Mouse (Mus musculus) forebrain, embryonic 16.5 days (tissue): ENCODE data around the gene Unc93a. TPM values are rescaled to one million over a fixed set of nuclear protein-coding genes. Genes with fewer than 3 reads are reported as not detected.
A peak's percentile ranks its signal among the peaks of the same experiment; 100 is the strongest.
"Not testable (repeated sequence)": the region's sequence is repeated elsewhere in the genome, so short reads cannot be mapped to it uniquely, and the experiment has no call there.

ENCODE experiments used
- ATAC-seq: fragments of 200-750 bp; cut with Nextera tagmentation; 2 replicates; pipeline ENCODE4 v1.8.0; 2017; ENCODE audit warnings: mild to moderate bottlenecking, moderate library complexity
- H3K27ac ChIP-seq: fragments of 300-500 bp; sonication (generic); 2 replicates; pipeline ENCODE4 v1.5.1; 2014; ENCODE audit warnings: low read length, control low read depth
- H3K27me3 ChIP-seq: fragments of 300-500 bp; sonication (generic); replicated peaks from 2 replicates; pipeline ENCODE4 v1.6.1; 2014; ENCODE audit warnings: low read length; ENCODE audit not compliant: control insufficient read depth, insufficient read depth
- H3K36me3 ChIP-seq: fragments of 300-500 bp; sonication (generic); 2 replicates; pipeline ENCODE4 v1.6.1; 2014; ENCODE audit not compliant: control insufficient read depth, insufficient read depth
- H3K4me1 ChIP-seq: fragments of 300-500 bp; sonication (generic); replicated peaks from 2 replicates; pipeline ENCODE4 v1.6.1; 2014; ENCODE audit warnings: low read length; ENCODE audit not compliant: control insufficient read depth, insufficient read depth
- H3K4me2 ChIP-seq: fragments of 300-500 bp; sonication (generic); 2 replicates; pipeline ENCODE4 v1.6.1; 2014; ENCODE audit warnings: mild to moderate bottlenecking, low read length, control low read depth
- H3K4me3 ChIP-seq: fragments of 300-500 bp; sonication (generic); replicated peaks from 2 replicates; pipeline ENCODE4 v1.5.1; 2014; ENCODE audit warnings: mild to moderate bottlenecking, low read length, control low read depth
- H3K9ac ChIP-seq: fragments of 300-500 bp; sonication (generic); replicated peaks from 2 replicates; pipeline ENCODE4 v1.6.1; 2014; ENCODE audit warnings: low read depth, low read length, control low read depth
- H3K9me3 ChIP-seq: fragments of 300-500 bp; sonication (generic); 2 replicates; pipeline ENCODE4 v1.6.1; 2016; ENCODE audit warnings: low read length; ENCODE audit not compliant: control insufficient read depth
- WGBS: fragments of 180-500 bp; shearing (Covaris S2); extraction: QIAGEN DNeasy Blood & Tissue Kit; methylation state at CpG from one replicate; pipeline ENCODE4 v1.1.7; 2014; 5-methylcytosine and 5-hydroxymethylcytosine counted together
- polyA plus RNA-seq: library from polyadenylated mRNA; unstranded; fragments of >200 nt; fragmentation: Nextera tagmentation; extraction: Ambion mirVana; gene quantifications from 2 replicates; pipeline ENCODE4 v1.2.1, GENCODE M21; 2015

The Unc93a gene
- polyA plus RNA-seq, 1 experiment from 2014 or later = 0.09 TPM

DNA sequence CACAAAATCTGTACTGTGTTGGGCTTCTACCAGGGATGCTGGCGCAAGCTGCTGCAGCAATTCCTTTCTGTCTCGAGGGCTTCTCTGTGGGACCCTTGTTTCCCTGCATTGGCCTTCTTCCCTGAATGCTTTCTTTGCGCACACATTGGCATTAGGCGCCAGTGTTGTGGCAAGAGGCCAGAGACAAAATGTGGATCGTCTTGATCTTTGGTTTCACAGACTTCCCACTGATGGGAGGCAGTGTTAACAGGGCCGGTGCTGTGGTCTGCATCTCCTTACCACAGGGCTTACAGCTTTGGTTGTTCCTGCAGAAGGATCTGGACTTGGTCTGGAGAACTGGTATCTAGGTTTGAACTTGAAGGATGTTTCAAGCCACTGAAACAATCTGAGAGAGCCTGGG lies 3.7 kb upstream of the Unc93a start:
- 50% methylated on average over 1 of the region's 6 CpGs for WGBS
- ATAC-seq = not testable (repeated sequence)

DNA sequence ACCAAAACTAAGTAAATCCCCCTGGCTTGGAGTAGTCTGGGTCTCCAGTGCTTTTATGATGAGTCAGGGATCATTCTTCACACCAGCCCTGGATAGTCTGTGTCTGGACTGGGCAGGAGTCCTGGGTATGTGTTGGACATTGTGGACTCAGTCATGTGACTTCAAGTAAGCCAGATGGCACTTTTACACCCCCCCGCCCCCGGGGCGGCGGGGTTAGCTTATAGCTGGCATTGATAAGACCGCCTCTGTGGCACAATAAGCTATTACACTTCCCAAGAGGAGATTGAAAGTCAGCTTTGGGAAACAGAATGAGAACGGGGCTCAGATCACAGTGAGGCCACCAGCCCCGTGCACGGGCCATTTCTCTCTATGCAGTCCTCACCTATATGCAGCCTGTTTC lies 742 bp upstream of the Unc93a start:
- not testable (repeated sequence) for H3K4me2 ChIP-seq, H3K9ac ChIP-seq, H3K36me3 ChIP-seq, H3K27me3 ChIP-seq, H3K4me3 ChIP-seq, H3K4me1 ChIP-seq, H3K27ac ChIP-seq, H3K9me3 ChIP-seq, ATAC-seq
- WGBS = 84% methylated on average over 8 of the region's 8 CpGs

More for the DNA sequence above, 3.7 kb upstream of the Unc93a start:
- not testable (repeated sequence) for H3K9ac ChIP-seq, H3K4me2 ChIP-seq, H3K9me3 ChIP-seq, H3K27ac ChIP-seq, H3K4me1 ChIP-seq, H3K27me3 ChIP-seq, H3K36me3 ChIP-seq, H3K4me3 ChIP-seq

DNA sequence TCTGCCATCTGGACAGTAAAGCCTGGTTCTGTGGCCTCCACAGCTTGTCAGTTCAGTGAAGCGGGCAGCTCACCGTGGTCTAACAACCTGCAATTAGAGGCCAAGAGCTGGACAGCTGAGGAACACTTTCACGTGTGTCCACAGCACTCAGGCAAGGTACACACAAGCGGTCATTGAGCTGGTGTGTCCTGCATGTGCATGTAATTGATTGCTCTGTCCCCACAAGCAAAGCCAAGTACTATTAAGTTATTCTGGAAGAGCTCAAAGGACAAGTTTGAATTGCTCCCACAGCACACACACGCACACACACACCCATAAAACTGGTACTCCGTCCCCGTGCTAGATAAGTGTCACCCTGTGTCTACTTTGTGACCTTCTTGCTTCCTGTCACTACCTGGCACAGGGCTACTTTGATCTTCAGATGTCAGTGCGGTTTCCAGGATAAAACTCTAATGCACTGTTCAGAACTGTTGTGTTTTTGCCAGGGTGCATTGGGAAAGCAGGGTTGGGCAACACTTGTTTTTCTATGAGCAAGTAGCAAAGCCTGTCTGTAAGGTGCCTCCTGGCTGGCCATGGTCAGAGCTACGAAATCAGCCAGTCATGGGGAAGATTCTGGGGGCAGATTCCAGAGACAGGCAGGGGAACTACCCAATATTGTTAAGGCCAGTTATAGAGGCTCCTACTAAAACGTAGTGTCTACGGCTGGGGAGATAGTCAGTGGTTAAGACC lies 1.7 kb downstream of the Unc93a start:
- not testable (repeated sequence) for H3K36me3 ChIP-seq, H3K9ac ChIP-seq, ATAC-seq

DNA sequence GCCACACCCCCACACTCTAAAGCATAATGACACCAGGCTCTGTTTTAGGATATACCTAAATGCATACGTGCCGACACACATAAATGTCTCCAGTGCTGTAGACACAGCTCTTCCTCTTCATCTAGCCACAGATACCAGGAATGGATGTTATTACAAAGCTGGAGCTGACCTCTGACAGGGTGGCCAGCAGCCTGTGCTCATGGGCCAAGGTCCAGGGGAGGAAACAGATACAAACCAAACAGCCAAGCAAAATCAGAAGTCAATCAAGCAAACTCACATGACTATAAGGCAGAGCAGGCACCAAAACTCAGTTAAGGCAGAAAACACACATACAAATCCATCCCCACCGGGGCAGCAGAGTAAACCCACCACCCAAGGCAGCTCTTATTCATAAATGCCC lies 2.3 kb downstream of the Unc93a start:
- not testable (repeated sequence) for H3K9me3 ChIP-seq, ATAC-seq, H3K4me3 ChIP-seq, H3K4me2 ChIP-seq, H3K27ac ChIP-seq, H3K4me1 ChIP-seq, H3K9ac ChIP-seq, H3K36me3 ChIP-seq, H3K27me3 ChIP-seq
- WGBS = no CpG with 5 or more reads among the region's 3 CpGs

More for the DNA sequence above, 1.7 kb downstream of the Unc93a start:
- H3K27ac ChIP-seq, H3K4me1 ChIP-seq, H3K4me3 ChIP-seq, H3K4me2 ChIP-seq, H3K27me3 ChIP-seq, H3K9me3 ChIP-seq: not testable (repeated sequence)
- WGBS = 89% methylated on average over 9 of the region's 11 CpGs

DNA sequence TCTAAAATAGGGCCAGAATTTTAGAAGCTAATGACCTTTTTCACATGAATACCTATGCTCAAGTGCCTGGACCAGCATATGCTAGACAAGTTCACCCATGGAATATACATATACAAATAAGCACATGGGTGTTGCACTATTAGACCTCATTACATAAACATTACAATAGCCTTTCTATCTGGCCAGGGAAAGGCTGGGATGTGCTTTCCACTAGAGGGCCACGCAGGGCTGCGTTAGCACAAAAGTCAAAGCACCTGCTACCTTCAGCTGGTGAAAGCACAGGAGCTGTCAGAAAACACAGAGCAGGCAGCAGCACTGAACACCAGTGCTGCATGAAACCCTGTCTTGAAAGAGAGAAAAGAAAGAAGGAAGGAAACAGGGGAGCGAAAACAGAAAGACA lies 7.4 kb downstream of the Unc93a start:
- H3K4me3 ChIP-seq, H3K9me3 ChIP-seq, ATAC-seq, H3K27me3 ChIP-seq, H3K4me1 ChIP-seq, H3K27ac ChIP-seq, H3K36me3 ChIP-seq, H3K4me2 ChIP-seq, H3K9ac ChIP-seq: not testable (repeated sequence)
- 27% methylated on average over 2 of the region's 3 CpGs for WGBS

DNA sequence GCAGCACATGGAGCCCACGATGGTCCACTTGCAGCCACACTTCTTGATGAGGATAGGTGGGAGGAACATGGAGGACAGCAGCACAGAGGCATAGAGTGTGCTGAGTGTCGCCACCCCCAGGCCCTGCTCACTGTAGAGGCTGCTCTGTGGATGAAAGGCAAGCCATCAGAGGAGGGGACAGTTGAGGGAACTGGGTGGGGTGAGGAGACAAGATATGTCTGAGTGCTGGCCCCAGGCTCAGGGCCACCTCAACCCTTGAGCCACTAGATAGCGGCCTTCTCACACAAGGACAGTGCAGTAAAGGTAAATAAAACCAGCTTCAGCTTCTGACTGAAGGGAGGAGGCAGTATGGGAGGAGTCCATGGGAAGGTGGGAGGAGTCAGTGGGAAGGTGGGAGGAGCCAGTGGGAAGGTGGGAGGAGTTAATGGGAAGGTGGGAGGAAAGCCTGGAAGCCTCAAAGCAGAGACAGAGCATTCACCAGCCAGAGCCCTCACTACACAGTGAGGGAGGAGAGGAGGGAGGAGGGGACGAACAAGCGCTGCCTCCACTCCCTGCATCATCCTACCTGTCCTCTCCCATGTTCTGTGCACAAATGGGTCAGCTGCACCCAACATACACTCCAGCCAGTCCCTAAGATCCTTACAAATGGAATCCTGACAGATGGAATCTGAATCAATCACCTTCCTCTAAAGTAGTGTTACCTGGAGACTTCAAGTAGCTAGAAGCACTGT lies 8.1 kb downstream of the Unc93a start:
- H3K4me1 ChIP-seq, H3K4me2 ChIP-seq, H3K36me3 ChIP-seq, H3K27ac ChIP-seq, H3K9me3 ChIP-seq, H3K9ac ChIP-seq, H3K27me3 ChIP-seq, H3K4me3 ChIP-seq: not testable (repeated sequence)
- WGBS = 100% methylated on average over 2 of the region's 5 CpGs
- 0 out of 2 replicates have a peak, but pooled peaks have one; percentile 33 for ATAC-seq

DNA sequence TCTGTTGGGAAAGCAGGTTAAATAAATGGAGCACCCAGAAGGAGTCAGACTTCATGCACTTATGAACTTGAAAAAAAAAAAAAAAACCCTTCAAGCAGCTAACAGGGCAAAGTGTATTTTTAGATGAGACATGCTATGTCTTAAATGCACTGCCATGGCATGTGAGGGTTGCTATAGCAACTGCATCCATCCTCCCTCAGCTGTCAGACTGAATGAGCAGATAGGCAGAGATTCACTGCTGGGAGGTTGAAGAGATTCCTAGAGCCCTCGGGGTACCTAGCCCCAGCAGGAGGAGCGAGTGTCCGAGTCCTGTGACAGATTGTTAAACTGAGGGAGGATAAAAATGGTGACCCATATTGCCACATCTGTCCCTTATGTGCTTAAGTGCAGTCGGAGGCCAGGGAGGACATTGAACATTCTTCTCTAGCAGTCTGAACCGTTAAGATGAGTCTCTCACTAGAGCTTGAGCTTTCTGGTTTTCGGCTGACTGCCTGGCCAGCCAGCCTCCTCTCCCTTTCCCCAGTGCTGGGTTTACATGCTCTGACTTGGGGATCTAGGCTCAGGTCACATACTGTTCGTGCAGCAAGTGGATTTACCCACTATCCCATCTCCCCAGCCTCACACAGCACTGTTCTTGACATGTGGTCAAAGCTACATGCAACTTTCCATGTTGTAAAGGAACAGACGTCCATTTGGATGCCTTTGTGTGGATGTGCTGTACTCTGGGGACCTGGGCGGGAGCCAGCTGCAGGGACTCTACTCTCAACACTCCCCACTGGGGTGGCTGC lies 18.9 kb downstream of the Unc93a start:
- H3K4me2 ChIP-seq, H3K9me3 ChIP-seq, H3K9ac ChIP-seq, H3K36me3 ChIP-seq, H3K4me3 ChIP-seq, H3K27ac ChIP-seq, H3K27me3 ChIP-seq, H3K4me1 ChIP-seq: not testable (repeated sequence)
- WGBS = 51% methylated on average over 3 of the region's 9 CpGs
- ATAC-seq = peak; percentile 90

DNA sequence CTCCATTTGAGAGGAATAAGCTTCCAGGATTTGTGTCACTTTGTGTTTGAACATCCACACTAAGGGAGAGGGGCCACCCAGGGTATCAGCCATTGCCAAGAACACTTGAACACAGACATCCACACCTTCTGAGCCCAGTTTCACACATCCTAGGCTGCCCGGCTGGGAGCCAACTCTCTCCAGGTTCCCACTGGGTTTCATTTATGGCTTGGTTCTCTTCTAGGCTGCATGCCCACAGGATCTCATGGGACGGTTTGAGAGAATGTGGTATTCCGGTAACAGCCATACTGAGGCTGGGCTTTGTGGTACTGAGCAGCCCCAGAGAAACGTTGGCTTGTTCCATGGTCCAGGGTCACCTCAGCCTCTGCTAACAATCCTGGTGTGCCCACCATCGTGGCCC lies 25.0 kb downstream of the Unc93a start:
- H3K27me3 ChIP-seq, H3K9me3 ChIP-seq, H3K36me3 ChIP-seq, H3K4me2 ChIP-seq, H3K4me3 ChIP-seq, H3K4me1 ChIP-seq, H3K27ac ChIP-seq, H3K9ac ChIP-seq: not testable (repeated sequence)
- WGBS = 86% methylated on average over 4 of the region's 5 CpGs
- peak; percentile 75 for ATAC-seq

DNA sequence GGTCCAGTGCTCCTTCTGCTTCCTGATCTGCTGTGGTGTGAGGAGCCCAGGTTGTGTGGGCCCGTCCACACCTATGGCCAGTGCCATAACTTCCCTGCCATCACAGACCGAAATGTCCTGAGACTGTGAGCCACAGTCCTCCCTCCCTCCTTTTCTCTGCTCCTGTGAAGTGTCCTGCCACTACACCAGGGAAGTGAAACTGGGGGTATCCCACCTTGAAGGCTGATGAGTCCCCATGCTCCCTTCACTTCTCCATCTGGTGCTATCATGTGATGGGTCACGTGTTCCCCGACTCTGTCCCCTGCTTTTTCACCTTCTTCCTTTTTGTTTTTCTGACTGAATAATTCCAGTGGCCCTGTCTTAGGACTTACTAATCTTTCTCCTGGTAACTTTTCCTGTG lies 38.6 kb downstream of the Unc93a start:
- H3K27ac ChIP-seq, H3K4me3 ChIP-seq, H3K36me3 ChIP-seq, H3K9me3 ChIP-seq, ATAC-seq, H3K4me1 ChIP-seq, H3K27me3 ChIP-seq, H3K4me2 ChIP-seq, H3K9ac ChIP-seq: not testable (repeated sequence)
- 100% methylated on average over 2 of the region's 4 CpGs for WGBS
